Mouse (Mus musculus): ENCODE data around the gene Leap2.

DNA sequence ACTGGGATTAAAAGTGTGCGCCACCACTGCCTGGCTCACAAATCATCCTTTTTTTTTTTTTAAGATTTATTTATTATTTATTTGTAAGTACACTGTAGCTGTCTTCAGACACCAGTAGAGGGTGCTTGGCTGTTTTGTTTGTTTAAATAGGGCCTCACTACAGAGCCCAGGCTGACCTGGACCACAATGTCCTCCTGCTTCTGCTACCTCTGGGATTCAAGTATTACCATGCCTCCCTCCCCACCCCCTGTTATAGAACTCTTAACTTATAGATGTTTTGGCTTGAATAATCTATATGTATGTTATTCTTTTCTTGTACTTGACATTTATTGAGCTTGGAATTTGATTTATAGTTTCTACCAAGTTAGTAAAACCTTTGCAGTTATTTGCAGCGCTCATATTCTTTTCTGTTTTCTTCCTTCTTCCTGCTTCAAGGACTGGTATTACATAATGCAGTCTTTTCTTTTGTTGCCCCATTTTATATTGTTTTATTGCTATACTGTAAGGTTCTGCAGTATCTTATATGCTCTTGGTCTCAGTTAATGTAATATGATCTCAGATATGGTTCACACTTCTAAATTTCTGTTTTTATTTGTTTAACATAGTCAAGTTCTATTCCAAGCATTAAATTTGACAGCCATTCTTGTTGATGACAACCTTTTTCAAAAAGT, 39.1 kb downstream of the Leap2 start:
- TF ChIP-seq POLR2A (IDR thresholded peaks at IDR 0.05; ENCODE audit: insufficient read depth, low read depth, low read length) (no peak), CTCF (IDR thresholded peaks at IDR 0.05; ENCODE audit: insufficient read depth, low read depth, low read length) (no peak)
